Mouse (Mus musculus) T-helper 1 cell (primary cell): ENCODE results near the gene Pcnx.

ENCODE experiments used
- in situ Hi-C: fragments of 300-600 bp; cut with MboI, MseI; formaldehyde crosslinking; loops from one replicate; pipeline ENCODE4 v1.15.1; 2025; ENCODE audit warnings: high pct_unique_total_duplicates

Gene Pcnx

DNA sequence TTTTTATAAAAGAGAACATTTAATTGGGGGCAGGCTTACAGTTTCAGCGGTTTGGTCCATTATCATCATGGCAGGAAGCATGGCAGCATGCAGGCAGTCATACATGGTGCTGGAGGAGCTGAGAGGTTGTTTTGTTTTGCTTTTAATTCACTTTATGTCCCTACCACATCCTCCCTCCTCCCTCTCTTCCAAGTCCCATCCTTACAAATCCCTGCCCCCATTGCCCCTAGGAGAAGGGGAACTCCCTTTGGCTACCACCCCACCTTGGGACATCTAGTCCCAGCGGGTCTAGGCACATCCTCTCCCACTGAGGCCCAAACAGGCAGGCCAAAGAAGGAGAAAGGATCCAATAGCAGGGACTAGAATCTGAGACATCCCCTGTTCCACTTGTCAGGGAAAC, 44.6 kb downstream of the Pcnx start:
- in situ Hi-C loops: no loop called here

DNA sequence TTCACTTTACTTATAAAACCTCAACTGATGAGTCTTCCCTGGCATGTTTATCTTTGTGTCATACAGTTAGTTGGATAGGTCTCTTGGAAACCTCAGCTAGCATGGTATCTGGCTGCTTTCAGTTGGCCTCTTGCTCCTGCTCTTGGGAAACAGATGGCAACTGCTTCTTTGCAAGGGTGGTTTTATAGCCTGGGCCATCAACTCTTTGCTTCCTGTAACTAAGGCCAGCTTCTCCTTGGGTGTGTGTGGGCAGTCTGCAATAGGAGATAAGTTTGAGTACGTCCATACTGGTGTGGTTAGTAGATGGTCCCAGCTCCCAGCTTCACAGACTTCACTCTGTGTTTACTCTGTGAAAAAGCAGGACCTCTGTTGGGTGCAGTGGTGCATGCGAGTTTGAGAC, 46.0 kb downstream of the Pcnx start:
- in situ Hi-C loops: no loop called here

DNA sequence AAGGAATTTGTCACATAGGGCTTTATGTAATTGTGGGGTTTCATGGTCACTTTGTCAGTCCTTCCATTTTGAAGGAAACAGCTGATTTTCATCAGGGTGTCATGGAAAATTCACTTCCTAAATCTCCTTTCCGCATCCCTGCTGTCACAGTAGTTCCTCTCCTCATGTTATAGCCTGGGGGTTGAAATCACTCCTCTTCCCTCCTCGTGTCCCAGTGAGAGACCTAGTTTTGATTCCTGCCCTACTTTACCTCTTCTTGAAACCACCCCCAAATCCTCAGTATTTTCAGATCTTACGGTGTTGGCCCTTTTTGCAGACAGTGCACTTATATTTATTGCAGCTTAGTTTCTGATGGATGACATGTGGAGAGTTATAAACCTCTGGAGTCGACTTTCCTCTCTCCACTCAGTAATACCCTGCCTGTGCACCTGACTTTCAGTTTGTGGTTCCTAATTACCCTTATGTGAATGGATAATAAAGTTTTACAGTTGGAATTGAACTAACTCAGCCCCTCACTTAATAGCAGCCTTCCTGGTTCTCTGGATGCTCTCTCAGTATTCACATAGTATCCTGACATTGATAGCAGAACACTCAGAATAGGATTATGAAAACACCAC, 48.0 kb downstream of the Pcnx start:
- in situ Hi-C loops: no loop called here

GRCm38 (mm10) chr12:81910439-81910838, 50.6 kb downstream of the Pcnx start:
- in situ Hi-C loops: no loop called here

- in situ Hi-C loops: loop anchor here (5.0 kb wide), 1 partner anchor 118 kb away; no protein-coding TSS in a partner anchor
These were observed 55.5 kb downstream of the Pcnx start for GRCm38 (mm10) chr12:81915176-81915950.

- in situ Hi-C loops: loop anchor here (5.0 kb wide), 1 partner anchor 121 kb away; no protein-coding TSS in a partner anchor
These were observed 58.5 kb downstream of the Pcnx start for GRCm38 (mm10) chr12:81918346-81918745.

- in situ Hi-C loops: loop anchor here (5.0 kb wide), 1 partner anchor 122 kb away; no protein-coding TSS in a partner anchor
These were observed 59.1 kb downstream of the Pcnx start for GRCm38 (mm10) chr12:81918886-81919285.

GRCm38 (mm10) chr12:81920027-81920426, 60.2 kb downstream of the Pcnx start:
- in situ Hi-C loops: no loop called here

DNA sequence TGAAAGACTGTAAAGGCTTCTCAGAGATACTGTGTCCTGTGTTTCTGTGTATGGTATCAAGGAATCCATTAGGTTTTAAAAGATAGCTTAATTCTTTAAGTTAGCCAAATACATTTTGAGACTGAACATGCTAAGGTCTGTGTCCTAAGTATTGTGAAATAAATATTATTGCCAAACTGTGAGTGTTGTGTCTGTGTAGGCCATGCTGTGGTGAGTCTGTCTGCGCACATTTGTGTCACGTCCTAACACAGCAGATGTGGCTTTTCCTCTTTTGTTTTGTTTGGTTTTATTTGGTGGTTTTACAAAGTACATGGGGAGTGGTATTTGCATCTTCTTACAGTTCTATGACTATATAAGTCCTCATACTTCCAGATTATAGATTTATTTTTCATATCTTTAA, 60.8 kb downstream of the Pcnx start:
- in situ Hi-C loops: no loop called here

GRCm38 (mm10) chr12:81921785-81922184, 62.0 kb downstream of the Pcnx start:
- in situ Hi-C loops: no loop called here

- in situ Hi-C loops: no loop called here
These were observed 63.0 kb downstream of the Pcnx start for GRCm38 (mm10) chr12:81922838-81923237.

DNA sequence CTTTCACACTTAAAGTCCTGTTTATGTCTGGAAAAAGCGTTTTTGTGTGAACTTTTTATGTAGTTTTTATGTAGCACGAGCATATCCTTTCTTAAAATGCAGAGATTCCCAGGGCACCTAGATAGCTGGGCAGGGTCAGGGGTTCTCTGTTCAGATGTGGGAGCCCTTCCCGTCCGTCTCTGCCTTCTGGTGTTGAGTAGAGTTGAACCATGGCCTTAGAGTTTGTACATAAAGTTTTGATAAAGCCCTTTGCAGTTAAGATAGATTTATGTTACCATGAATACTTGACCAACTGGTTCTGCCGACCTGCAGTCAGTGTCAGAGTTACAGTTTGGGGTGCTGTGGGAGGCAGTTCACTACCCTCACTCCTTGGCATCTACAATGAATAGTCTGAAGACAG, 67.3 kb downstream of the Pcnx start:
- in situ Hi-C loops: no loop called here

DNA sequence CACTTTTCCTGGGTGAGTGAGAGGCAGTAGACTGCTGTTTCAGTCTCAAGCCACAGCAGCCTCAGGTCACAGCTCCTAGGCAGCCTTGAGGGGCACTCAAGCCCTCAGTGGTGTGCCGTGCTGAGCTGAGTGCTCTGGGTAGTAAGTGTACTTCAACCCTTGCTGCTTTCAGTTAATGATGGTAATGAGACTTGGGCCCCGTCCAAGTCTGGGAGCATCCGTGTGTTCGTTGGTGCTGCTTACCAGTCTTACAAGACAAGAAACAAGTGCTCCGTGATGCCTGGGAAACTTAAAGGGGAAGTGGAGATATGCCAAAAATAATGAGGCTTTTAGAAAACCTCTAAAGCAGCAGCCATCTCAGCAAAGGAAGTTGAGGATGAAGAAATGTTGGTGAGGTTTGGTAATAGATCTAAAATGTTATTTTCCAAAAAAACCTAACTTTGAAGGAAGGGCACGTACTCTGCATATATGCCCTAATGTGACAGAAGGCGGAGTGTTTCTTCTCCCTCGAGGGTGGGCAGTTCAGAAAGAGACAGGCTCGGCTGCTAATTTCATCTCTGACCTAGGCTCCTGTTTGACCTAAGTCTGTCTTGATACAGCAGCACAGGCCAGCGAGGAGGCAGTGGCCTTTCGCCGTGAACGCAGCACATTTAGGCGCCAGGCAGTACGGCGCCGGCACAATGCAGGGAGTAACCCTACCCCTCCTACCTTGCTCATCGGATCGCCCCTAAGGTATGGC, 68.0 kb downstream of the Pcnx start:
- in situ Hi-C loops: no loop called here

GRCm38 (mm10) chr12:81928382-81928770, 68.6 kb downstream of the Pcnx start:
- in situ Hi-C loops: no loop called here

- in situ Hi-C loops: no loop called here
These were observed 72.2 kb downstream of the Pcnx start for GRCm38 (mm10) chr12:81932015-81932414.

GRCm38 (mm10) chr12:81933430-81933829, 73.6 kb downstream of the Pcnx start:
- in situ Hi-C loops: no loop called here

- in situ Hi-C loops: no loop called here
These were observed 74.7 kb downstream of the Pcnx start for GRCm38 (mm10) chr12:81934510-81934909.

GRCm38 (mm10) chr12:81936066-81936465, 76.2 kb downstream of the Pcnx start:
- in situ Hi-C loops: no loop called here

DNA sequence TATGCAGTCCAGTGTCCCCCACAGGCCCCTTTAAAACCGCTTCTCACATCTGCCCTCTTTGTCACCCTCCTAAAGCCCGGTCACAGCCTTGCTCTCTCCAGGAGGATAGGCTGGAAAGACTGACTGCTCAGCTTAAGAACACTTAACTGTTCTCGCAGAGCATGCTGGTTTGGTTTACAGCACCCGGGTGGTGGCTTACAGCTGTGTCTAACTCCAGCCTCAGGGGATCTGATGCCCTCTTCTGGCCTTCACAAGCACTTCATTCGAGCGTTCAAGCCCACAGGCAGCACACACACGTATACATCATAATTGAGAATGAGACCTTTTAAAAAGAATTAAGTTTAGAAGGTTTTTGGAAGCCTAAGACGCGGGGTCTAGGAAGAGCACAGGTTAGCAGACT, 81.4 kb downstream of the Pcnx start:
- in situ Hi-C loops: no loop called here

DNA sequence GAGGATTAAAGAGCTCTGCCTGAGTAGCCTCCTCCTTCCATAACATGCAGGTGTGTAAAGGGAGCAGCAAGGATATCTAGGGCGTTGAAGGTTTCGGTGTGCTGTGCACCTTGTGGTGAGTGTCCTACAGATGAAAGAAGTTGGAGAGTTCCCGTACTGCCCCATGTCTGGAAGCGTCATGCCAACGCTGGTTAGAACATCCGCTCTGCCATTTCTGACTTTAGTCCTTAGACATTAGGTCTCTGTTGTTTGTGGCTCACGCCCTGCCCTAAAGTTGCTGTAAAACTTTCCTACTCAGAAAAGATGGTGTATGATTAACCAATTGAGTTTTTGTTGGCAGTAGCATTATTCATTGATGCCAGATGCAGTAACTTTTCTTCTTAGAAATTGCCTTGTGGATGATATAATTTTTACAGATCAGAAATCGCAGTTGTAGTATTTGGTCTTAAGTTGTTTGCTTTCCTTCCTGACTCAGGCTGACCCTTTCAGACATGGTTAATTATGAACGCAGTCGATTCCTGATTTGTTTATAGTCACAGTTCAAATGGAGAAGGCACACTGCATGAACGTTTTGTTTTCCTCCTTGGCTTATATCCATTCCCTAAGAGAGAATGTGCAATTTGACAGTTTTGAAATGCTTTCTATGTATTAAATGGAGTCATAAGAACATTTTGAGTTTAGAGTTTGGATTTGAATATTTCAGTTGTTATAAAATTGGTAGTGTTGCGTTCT, 83.7 kb downstream of the Pcnx start:
- in situ Hi-C loops: no loop called here

- in situ Hi-C loops: no loop called here
These were observed 89.2 kb downstream of the Pcnx start for GRCm38 (mm10) chr12:81949026-81949425.

- in situ Hi-C loops: no loop called here
These were observed 90.2 kb downstream of the Pcnx start for GRCm38 (mm10) chr12:81950016-81950415.
